Comparison of ENCODE assay signal across 8 mouse cellular contexts in genomic region chr6:37351731-37352380, GRCm38 (mm10). TPM values are rescaled to one million over a fixed set of nuclear protein-coding genes. Genes with fewer than 3 reads are reported as not detected.
DNase-seq lines count a peak whose midpoint lies in the region; ATAC-seq lines count a peak whose summit lies in the region.

No protein-coding gene starts in this region.

- WGBS in intestine, embryonic 15.5 days = 27% methylated on average over 10 of the region's 10 CpGs
- 23% methylated on average over 10 of the region's 10 CpGs for WGBS in midbrain, embryonic 16.5 days

- no peak overlapping the region for H3K27ac ChIP-seq in intestine, embryonic 15.5 days
- H3K27ac ChIP-seq in midbrain, embryonic 16.5 days (ENCODE audit: low read length) = no peak overlapping the region

- intact Hi-C loops in left cerebral cortex, postnatal 4 days (cut with DNase I) = loop anchor here (2.0 to 5.0 kb wide), 3 partner anchors 255 to 715 kb away; no protein-coding TSS in a partner anchor

- H3K27me3 ChIP-seq in intestine, embryonic 15.5 days (replicated peaks) = no peaks in the 10 kb centered on the region
- H3K27me3 ChIP-seq in midbrain, embryonic 16.5 days (ENCODE audit: control insufficient read depth, insufficient read depth, low read depth, low read length) = no peaks in the 10 kb centered on the region

- peak; percentile 69; the same call in 1 of the 2 replicates for ATAC-seq in intestine, embryonic 15.5 days
- ATAC-seq in midbrain, embryonic 16.5 days = peak; percentile 82

- peak; percentile 49 for DNase-seq in ovary, postnatal 36 days (ENCODE audit: low spot score)
- DNase-seq in ovary, adult 18-20 months (ENCODE audit: low spot score) = no peak
- DNase-seq in cerebellum, adult 9-11 months = peak; percentile 62
- peak; percentile 54 to 66 for DNase-seq in frontal cortex, postnatal 36 days (ENCODE audit: low spot score in 2 of 2)
- DNase-seq in left cerebral cortex, postnatal 4 days = peak; percentile 83
- DNase-seq in thymus, postnatal 36 days = peak; percentile 12 to 13

- H3K36me3 ChIP-seq in intestine, embryonic 15.5 days = peaks cover 13% of the 10 kb centered on the region
- no peaks in the 10 kb centered on the region for H3K36me3 ChIP-seq in midbrain, embryonic 16.5 days (ENCODE audit: control insufficient read depth, insufficient read depth, low read length)

- no peak overlapping the region for H3K9ac ChIP-seq in intestine, embryonic 15.5 days
- H3K9ac ChIP-seq in midbrain, embryonic 16.5 days (ENCODE audit: low read depth, low read length) = no peak overlapping the region

- no peaks in the 10 kb centered on the region for H3K4me1 ChIP-seq in intestine, embryonic 15.5 days (replicated peaks)
- H3K4me1 ChIP-seq in midbrain, embryonic 16.5 days (ENCODE audit: control insufficient read depth, insufficient read depth, low read length) = peaks cover 2% of the 10 kb centered on the region; the same call in 1 of the 2 replicates

- no peak overlapping the region for H3K4me2 ChIP-seq in intestine, embryonic 15.5 days (replicated peaks)
- no peak overlapping the region for H3K4me2 ChIP-seq in midbrain, embryonic 16.5 days (ENCODE audit: low read length)

- no peaks in the 10 kb centered on the region for H3K9me3 ChIP-seq in intestine, embryonic 15.5 days
- no peaks in the 10 kb centered on the region for H3K9me3 ChIP-seq in midbrain, embryonic 16.5 days (replicated peaks; ENCODE audit: control insufficient read depth, low read length, poor library complexity, severe bottlenecking)

- no peak overlapping the region for H3K4me3 ChIP-seq in intestine, embryonic 15.5 days (replicated peaks)
- H3K4me3 ChIP-seq in midbrain, embryonic 16.5 days (ENCODE audit: low read depth, low read length) = no peak overlapping the region

RNA-seq across cellular contexts. Expression of gene Dgki, which starts 51.9 kb away (rescaled TPM):
- polyA plus RNA-seq in intestine, embryonic 15.5 days (2015; fragmentation: Nextera tagmentation; extraction: Ambion mirVana) = 0.64 and 0.67 TPM in 2 replicates
- 10 to 100 TPM; 49.4 to 53.8 TPM for total RNA-seq in left cerebral cortex, postnatal 4 days (2021)
- 7.4 and 7.6 TPM in 2 replicates for polyA plus RNA-seq in midbrain, embryonic 16.5 days (2015; fragmentation: Nextera tagmentation; extraction: Ambion mirVana)
